Mouse (Mus musculus): ENCODE results near the gene Kalrn.

Gene Kalrn

DNA sequence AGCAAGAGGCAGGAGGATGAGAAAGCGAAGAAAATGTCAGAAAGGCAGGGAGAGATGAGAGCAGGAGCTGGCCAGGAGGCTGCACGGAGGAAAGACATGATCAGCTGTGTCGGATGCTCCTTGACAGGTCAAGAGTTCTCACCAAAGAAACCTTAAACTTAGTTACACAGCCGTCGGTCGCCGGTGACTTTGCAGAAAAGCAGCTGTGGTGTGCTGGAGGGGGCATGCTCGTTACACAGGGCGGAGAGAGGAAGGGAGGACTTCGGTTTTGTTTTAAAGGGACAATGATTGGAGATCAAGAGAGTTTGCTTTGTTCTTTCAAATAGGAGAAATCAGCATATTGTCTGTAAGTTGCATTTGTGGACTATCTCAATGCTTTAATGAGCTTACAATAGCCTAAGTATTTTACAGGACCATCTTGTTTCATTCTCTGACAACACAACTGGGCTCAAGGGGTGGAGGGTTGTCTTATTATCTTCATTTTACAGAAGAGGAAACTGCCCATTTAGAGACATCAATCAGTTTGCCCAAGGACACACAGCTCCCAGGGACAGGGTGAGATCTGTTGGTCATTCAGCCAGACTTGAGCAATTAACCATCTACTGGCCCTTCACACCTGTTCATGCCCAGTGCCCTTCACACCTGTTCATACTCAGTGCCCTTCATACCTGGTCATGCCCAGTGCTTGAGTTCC, 516.8 kb downstream of the Kalrn start:
- no peak for DNase-seq

DNA sequence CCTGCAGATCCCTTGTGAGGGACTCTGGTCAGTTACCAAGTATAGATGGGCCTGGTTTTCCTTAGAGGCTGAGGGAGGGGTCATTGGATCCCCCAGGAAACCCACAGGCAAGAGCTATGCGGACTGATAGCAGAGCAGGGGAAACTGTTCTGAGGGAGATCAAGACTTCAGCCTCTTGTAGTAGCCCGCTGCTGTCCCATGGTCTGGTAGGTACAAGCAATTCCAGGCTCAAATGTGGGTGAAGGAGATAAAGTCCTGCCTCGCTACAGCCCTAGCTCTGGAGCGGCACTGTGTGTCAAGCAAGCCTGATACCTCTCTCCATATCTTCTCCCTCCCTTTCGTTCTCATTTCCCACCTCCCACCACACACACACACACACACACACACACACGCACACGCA, 523.2 kb downstream of the Kalrn start:
- no peak for DNase-seq

DNA sequence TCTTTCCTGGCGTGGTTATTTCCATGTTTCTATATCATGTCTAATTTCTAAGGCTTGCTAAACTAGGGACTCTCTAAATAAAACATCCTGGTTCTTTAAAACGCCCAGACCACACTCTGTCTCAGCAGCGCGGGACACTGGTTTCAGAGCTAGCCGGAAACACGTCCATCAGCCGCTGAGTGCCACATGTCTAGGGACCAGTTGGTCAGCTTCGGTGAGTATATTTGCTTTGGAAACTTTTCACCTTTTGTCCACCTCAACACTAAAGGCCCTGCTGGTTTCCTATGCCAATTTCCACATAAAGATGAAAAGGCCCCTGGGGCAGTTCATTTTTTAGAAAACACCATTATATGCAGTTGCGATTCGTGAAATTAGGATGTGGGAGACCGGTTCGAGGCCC, 524.0 kb downstream of the Kalrn start:
- no peak for DNase-seq

DNA sequence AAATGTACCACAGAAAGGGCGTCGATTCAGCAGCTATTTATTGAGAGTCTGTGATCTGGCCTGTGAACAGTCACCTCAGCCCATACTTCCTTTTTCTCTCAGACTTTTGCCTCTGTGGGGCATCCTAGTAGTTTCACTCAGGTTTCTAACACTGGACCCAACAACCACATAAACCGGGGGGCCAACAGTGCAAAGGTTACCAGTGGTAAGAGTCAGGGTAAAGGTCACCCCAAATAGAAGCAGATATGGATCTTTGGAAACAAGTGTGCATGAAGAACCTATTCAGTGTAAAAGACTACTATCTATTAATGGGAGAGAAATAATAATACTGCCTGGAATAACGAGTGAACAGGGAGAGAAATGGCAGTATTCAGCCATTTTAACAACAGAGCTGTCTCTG, 525.1 kb downstream of the Kalrn start:
- no peak for DNase-seq

- no peak for DNase-seq
These were observed 525.8 kb downstream of the Kalrn start for GRCm38 (mm10) chr16:34047543-34047942.

- no peak for DNase-seq
These were observed 526.3 kb downstream of the Kalrn start for GRCm38 (mm10) chr16:34047006-34047360.

DNA sequence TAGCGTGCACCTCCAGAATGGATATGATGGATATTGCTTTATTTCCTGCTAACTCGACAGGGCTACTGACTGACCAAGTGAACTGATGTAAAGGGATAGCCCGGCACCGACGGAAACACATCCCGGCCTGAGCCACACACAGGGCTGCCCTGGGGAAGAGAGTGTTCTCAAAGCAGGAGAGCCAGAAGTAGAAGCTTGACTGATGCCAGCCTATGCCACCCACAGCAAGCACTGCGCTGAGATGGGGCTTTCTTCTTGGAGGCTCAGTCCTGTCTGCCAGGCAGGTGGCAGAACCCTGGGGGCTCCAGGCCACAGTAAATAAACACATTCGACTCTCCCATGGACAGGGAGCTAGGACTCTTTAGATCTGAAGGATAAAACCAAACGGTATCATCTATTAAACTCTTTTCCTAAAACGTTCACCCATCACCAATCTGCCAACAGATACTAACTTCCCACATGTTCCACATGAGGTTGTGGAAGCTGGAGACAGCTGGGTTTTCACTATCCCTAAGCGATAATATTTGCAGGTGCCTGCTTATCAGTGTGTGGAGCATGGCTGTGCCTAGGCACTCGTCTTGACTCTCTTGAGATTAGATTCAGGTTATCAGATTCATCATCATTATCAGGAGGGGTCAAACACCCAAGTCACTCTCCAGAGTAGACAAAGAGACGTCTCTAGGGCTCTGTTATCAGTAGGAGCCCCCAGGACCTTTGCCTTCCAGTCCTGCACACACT, 526.9 kb downstream of the Kalrn start:
- no peak for DNase-seq

- DNase-seq: no peak
These were observed 528.8 kb downstream of the Kalrn start for GRCm38 (mm10) chr16:34044539-34044938.

DNA sequence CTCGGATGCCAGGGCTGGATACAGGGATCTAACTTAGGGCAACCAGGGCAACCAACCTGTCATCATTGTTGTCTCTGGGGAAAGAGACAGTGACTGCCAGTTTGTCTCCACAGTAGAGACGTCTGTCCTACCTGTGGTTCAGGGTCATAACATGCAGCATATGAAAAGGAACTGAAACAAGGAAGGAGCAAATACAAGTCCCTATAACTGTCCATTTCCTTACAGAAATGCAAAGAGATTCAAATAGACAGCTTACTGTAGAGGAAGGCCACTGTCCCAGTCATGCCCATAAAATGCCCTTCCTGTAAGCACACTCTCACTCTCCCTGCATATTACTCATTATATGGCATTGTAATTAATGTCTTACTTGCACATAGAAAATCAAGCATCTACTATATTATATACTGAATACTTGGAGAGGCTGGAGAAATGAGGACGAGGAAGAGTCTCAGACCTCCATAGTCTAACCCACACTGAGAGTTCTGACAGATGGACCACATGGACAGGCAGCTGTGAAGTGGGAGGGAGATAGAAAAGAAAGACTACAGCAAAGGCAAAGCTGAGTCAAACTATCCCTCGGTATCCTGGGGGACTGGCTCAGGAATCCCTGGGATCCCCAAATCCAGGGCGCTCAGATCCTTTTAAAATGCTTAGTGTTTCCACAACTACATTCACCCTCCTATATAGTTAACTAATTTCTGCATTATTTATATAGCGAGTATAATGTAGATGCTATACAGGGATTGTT, 530.1 kb downstream of the Kalrn start:
- no peak for DNase-seq

DNA sequence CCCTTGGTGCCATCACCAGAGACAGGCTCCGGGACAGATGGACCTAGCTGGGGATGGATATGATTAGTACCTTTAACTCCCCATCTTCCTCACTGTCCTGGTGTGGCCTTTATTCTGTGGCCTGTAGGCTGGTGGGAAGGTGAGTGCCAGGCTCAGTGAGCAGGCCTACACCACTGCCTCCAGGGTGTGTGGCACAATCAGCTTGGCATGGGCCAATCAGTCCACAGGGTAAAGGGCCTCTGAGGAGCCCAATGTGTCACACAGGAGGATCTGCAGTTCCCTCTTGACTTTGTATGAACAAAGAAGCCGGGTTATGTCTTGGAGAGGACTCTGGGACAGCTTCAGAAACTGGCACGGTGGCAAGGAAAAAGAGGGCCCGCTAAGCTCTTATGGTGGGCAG, 530.7 kb downstream of the Kalrn start:
- DNase-seq: no peak

GRCm38 (mm10) chr16:34040276-34040675, 533.1 kb downstream of the Kalrn start:
- no peak for DNase-seq

DNA sequence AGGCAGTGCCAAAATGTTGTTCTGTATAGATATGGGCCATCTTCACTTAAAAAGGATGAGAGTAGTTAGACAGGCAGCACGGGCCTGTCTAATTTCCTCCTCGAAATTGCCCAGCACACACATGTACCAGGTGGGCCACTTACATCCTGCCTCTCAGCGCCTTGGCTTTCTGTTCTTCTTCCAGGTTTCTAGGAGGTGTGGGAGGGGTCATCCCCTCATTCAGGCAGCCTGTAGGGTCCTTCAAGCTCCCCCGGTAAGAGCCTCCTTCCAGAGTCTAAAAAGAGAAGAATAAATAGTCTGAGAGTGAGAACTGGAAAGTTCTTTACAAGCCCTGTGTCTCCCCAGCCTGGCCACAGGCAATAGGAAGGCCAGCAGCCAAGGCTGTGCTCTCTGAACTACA, 533.6 kb downstream of the Kalrn start:
- DNase-seq: no peak

- no peak for DNase-seq
These were observed 536.8 kb downstream of the Kalrn start for GRCm38 (mm10) chr16:34036327-34037047.

GRCm38 (mm10) chr16:34035780-34036179, 537.6 kb downstream of the Kalrn start:
- no peak for DNase-seq

DNA sequence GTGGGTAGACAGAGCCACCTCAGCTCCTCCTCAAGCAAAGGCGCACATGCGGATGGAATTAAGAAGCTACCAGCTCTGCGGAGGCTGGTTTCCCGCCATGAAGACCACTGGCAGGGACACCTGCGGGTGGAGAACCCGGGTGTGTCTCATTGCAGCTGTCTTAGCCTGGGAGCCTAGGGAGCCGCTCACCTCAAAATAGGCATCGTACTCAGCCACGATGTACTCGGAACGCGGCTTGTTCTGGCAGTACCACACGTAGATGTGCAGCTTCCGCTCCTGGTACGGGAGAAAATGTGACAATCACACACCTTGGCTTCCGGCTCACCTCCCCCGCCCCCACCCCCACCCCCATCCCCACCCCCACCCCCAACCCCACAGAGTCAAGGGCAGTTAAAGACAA, 539.1 kb downstream of the Kalrn start:
- no peak for DNase-seq

- DNase-seq: no peak
These were observed 541.2 kb downstream of the Kalrn start for GRCm38 (mm10) chr16:34032011-34032645.

GRCm38 (mm10) chr16:34031565-34031964, 541.8 kb downstream of the Kalrn start:
- no peak for DNase-seq

GRCm38 (mm10) chr16:34030379-34030778, 543.0 kb downstream of the Kalrn start:
- no peak for DNase-seq

DNA sequence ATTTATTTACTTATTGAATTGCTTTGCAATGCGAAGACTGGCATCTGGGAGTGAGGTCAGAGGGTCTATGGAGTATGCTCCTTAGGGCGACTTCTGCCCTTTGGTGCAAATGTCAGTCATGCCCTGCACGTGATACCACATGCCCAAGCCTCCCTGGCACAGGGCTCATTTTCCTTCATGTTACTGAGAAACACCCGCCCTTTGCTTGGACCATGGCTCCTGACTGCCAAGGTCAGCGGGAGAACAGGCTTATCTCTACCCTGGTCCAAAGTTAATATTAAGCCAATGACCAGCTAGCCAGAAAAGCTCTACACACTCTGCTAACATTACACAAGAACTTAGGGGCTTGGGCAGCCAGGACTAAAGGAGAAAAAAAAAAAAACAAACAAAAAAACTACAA, 543.5 kb downstream of the Kalrn start:
- DNase-seq: no peak

DNA sequence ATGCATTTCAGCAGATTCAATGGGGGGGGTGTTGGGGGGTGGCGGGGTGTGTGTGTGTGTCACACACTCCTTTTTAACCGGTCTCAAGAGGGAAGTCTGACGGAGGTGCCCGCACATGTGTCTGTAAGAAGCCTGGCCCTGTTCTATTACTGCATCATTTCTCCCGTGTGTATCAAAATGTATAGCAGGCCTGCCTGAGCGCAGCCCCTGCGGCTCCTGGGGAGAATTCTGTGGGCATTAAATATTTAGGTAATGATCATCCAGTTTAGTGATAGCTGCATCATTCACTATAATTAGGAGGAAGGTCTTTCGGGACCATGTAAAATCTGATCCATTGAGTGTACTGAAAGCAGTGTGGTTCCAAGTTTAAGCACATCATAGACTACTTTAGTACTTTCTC, 556.1 kb downstream of the Kalrn start:
- no peak for DNase-seq

DNA sequence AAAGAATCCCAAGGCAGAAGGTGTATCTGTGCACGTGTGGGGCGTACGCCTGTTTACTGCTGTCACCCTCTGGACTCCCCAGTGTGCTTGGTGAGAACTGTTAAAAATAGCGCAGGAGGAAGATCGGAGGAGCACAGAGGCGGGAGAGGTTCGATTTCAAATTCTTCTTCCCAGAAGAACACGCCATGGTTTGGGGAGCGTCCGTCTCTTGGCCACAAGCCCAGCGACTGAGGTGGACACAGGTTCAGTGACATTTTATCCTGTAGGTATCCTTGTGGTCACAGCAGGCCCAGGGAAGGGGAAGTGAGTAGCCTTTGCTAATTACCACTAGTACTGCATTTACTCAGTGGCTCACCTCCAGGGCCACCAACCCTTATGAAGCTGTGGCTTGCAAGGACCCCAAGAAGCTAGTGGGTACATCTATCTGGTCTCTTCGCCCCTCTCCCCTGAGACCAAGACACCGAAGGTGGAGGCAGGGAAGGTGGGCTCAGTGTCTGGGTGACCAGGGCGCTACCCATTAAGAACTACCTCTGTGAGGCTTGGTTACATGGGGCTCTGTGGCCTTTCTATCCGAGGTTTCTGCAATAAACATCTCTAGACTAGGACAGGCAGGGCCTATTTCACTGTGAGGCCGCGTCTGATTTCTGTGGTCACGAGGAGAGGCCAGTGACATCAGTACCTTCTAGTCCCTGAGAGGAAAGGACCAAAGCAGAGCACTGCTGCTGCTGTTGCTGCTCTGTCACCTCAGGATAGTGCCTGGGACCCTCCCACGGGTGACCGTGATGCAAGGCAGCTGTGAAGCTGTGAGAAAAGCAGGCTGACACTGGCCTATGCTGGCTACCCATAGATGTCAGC, 561.1 kb downstream of the Kalrn start:
- no peak for DNase-seq

GRCm38 (mm10) chr16:34009567-34009966, 563.8 kb downstream of the Kalrn start:
- DNase-seq: no peak

All from cerebellum, adult 11-12 months (tissue).